Mouse (Mus musculus) MEL (cell line): ENCODE data around the gene Trnt1.

Experiments
- CTCF ChIP-seq, 3 experiments: IDR thresholded peaks in 2 of 3; conservative IDR thresholded peaks in 1 of 3; 2 replicates each; pipeline ENCODE4 v1.5.1; 2011 to 2012; ENCODE audit warnings: low read length in 3 of 3, low read depth in 2 of 3, mild to moderate bottlenecking in 2 of 3, improper control_type of control experiment in 1 of 3, inconsistent platforms in 1 of 3, mixed read lengths in 1 of 3, moderate library complexity in 1 of 3; ENCODE audit not compliant: control insufficient read depth in 1 of 3, insufficient read depth in 1 of 3, poor library complexity in 1 of 3, severe bottlenecking in 1 of 3
- GATA1 ChIP-seq: IDR thresholded peaks from 2 replicates; pipeline ENCODE4 v1.6.1; 2011; ENCODE audit warnings: low read depth, low read length, improper control_type of control experiment
- KAT2A ChIP-seq: conservative IDR thresholded peaks from 2 replicates; pipeline ENCODE4 v1.6.1; 2012; ENCODE audit warnings: low read depth, low read length, improper control_type of control experiment, inconsistent platforms
- MAX ChIP-seq: IDR thresholded peaks from 2 replicates; pipeline ENCODE4 v1.6.1; 2011; ENCODE audit warnings: low read length, improper control_type of control experiment
- MXI1 ChIP-seq: IDR thresholded peaks from 2 replicates; pipeline ENCODE4 v1.6.1; 2011; ENCODE audit warnings: mild to moderate bottlenecking, low read depth, low read length, improper control_type of control experiment
- POLR2A ChIP-seq, 2 experiments: IDR thresholded peaks; 2 replicates each; pipeline ENCODE4 v1.6.1; 2011 to 2012; ENCODE audit warnings: low read length in 2 of 2, mild to moderate bottlenecking in 2 of 2, control low read depth in 1 of 2, improper control_type of control experiment in 1 of 2, low read depth in 1 of 2, moderate library complexity in 1 of 2; ENCODE audit not compliant: control insufficient read depth in 1 of 2, insufficient read depth in 1 of 2, poor library complexity in 1 of 2
- RCOR1 ChIP-seq: IDR thresholded peaks from 2 replicates; pipeline ENCODE4 v1.6.1; 2012; ENCODE audit warnings: low read depth, mild to moderate bottlenecking, inconsistent platforms, low read length, improper control_type of control experiment
- TBP ChIP-seq: IDR thresholded peaks from 2 replicates; pipeline ENCODE4 v1.8.0; 2011; ENCODE audit warnings: low read depth, low read length, improper control_type of control experiment
- UBTF ChIP-seq: IDR thresholded peaks from 2 replicates; pipeline ENCODE4 v1.6.1; 2012; ENCODE audit warnings: low read depth, mild to moderate bottlenecking, inconsistent platforms, low read length, improper control_type of control experiment, moderate library complexity, borderline replicate concordance; ENCODE audit not compliant: insufficient read depth

GRCm38 (mm10) chr6:106765892-106766291 is 3.0 kb upstream of the Trnt1 start:
- TF ChIP-seq POLR2A (IDR thresholded peaks at IDR 0.05; ENCODE audit: control insufficient read depth in 1 of 2, insufficient read depth in 1 of 2, low read depth in 1 of 2, low read length in 2 of 2, poor library complexity in 1 of 2) (no peak), CTCF (IDR thresholded peaks at IDR 0.05 in 2 of 3, conservative IDR thresholded peaks at IDR 0.05 in 1 of 3; ENCODE audit: control insufficient read depth in 1 of 3, insufficient read depth in 1 of 3, low read depth in 2 of 3, low read length in 3 of 3, poor library complexity in 1 of 3, severe bottlenecking in 1 of 3) (no peak), TBP (no peak), RCOR1 (no peak), MAX (no peak), UBTF (no peak), GATA1 (no peak), MXI1 (no peak), KAT2A (no peak)
